Comparison of ENCODE assay signal across 8 mouse cellular contexts in genomic region chr13:100107652-100108472, GRCm38 (mm10). TPM values are rescaled to one million over a fixed set of nuclear protein-coding genes. Genes with fewer than 3 reads are reported as not detected.
DNase-seq lines count a peak whose midpoint lies in the region; ATAC-seq lines count a peak whose summit lies in the region.

Gene Serf1, plus strand, starts transcription at chr13:100108012.

- H3K9ac ChIP-seq in hindbrain, embryonic 12.5 days = peak within 1 kb of the TSS; percentile 83

- peaks cover 21% of the 10 kb centered on the region for H3K4me1 ChIP-seq in hindbrain, embryonic 12.5 days

- H3K27me3 ChIP-seq in hindbrain, embryonic 12.5 days = no peaks in the 10 kb centered on the region; the same call in none of the 2 replicates

- ATAC-seq in hindbrain, embryonic 12.5 days (ENCODE audit: low FRiP score) = peak; percentile 82

- 1% methylated on average over 75 of the region's 76 CpGs for WGBS in hindbrain, embryonic 12.5 days

- peak; percentile 64 for DNase-seq in MEL-GATA-1-ER (ENCODE audit: extremely low read depth, low read depth)
- DNase-seq in cerebellum, adult 8-10 months = peak; percentile 77
- DNase-seq in frontal cortex, postnatal 10 days (ENCODE audit: low spot score in 2 of 2) = peak; percentile 53 to 71
- peak; percentile 55 for DNase-seq in left cerebral cortex, adult 11 months (ENCODE audit: low spot score)
- DNase-seq in lung, postnatal 4 days = peak; percentile 89 to 91
- DNase-seq in right cerebral cortex, adult 2 months (ENCODE audit: low spot score in 2 of 2) = peak; percentile 78 to 81
- DNase-seq in urinary bladder, postnatal 10 days (ENCODE audit: low spot score) = peak; percentile 47

- peaks cover 10% of the 10 kb centered on the region; the same call in 1 of the 2 replicates for H3K36me3 ChIP-seq in hindbrain, embryonic 12.5 days

- H3K27ac ChIP-seq in hindbrain, embryonic 12.5 days = peak within 1 kb of the TSS; percentile 83

- peak within 1 kb of the TSS; percentile 80 for H3K4me2 ChIP-seq in hindbrain, embryonic 12.5 days (replicated peaks)

- peak within 1 kb of the TSS; percentile 78 for H3K4me3 ChIP-seq in hindbrain, embryonic 12.5 days

- no peaks in the 10 kb centered on the region for H3K9me3 ChIP-seq in hindbrain, embryonic 12.5 days (replicated peaks)

RNA-seq across cellular contexts. Expression of gene Serf1, which starts in this region (rescaled TPM):
- polyA plus RNA-seq in hindbrain, embryonic 12.5 days (2016; fragmentation: Nextera tagmentation; extraction: Ambion mirVana) = 358 and 382 TPM in 2 replicates

Comparison
In these comparisons a context has a peak if more than half of its experiments do, and no peak if none do; other contexts are left out.
1. Peak in every context shown above with its lines: DNase-seq, ATAC-seq, H3K4me3 ChIP-seq and H3K27ac ChIP-seq.